Mouse (Mus musculus) large intestine, adult 2 months (tissue): ENCODE measurements around the gene Hoxa3. TPM values are rescaled to one million over a fixed set of nuclear protein-coding genes. Genes with fewer than 3 reads are reported as not detected.

ENCODE experiments used
- DNase-seq: peaks from one replicate; pipeline ENCODE4 v3.0.0-alpha.2; 2012; ENCODE audit warnings: low read depth, low spot score
- WGBS: fragments of 180-500 bp; shearing (Covaris S2); methylation state at CpG from one replicate; pipeline ENCODE4 v1.1.7; 2018; 5-methylcytosine and 5-hydroxymethylcytosine counted together
- polyA plus RNA-seq: library from polyadenylated mRNA; depleted of rRNA; stranded (reverse); fragments of >200 nt; gene quantifications from 2 replicates; pipeline ENCODE4 v1.2.3, GENCODE M21; 2012

Hoxa3 gene
- polyA plus RNA-seq, 1 experiment = 1.6 TPM

DNA sequence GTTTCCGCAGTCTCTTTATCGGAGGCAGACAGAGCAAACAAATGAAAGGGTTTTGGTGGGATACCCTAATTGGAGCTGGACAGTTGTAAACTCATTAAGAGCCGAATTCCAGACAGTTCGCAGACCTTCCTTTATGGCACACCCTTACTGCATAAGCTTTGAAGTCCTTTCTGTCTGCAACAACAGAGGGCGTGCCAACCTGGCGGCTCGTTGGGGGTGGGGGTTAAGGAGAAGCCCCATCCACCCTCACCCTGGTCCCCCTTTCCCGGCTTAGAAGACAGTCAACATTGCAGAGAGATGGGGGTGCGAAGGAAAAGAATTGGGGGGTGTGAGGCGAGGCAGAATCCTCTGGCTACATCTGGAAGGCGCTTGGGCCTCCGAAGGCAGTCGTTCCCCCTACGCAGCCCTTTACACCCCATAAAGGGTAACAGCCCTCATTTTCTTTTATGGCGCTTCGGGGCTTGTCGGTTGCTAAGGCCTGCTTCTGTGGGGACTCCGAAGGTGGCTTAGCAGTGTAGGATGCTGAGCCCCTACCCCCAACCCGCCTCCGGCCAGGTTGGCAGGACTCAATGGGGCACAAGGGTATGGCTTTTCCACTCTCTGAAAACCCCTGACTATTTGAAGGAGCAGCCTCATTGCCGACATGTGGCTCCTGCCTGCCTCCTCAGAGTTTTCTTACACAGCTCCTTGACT lies 9.0 kb upstream of the Hoxa3 start:
- DNase-seq = no peak
- WGBS = 6% methylated on average over 21 of the region's 21 CpGs

DNA sequence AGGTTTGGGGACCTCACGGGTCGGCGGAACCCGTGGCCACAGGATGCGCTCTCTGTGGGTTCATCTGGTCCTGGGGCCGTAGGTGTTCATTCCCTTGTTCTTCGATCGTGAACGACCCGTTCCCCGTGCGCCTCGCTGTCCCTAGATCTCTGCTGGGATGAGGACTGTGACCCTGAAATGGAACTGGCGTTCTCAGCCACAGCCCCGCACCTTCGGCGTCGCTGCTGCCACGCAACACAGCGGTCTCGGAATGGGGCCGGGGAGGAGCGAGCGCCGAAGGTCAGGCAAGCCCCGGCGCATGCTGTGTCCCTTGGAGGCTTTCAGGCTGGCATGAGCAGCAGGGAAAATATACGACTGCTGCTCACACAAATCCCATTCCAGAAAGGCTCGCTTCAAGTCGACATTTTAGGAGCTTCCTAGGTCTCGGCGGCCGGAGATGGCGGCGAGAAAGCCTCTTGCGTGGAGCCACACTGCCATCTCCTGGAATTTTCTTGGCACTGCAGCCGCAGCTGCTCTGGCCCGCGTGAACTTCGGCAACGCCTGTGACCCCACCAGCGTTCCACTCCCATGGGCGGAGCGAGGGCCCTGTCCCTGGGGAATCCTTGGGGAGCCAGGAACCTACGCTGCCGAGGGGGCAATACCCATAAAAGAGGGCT lies 8.3 kb upstream of the Hoxa3 start, which contains the start of gene Hoxa7:
TSS of gene Hoxa7 (minus strand) at position 518 of the 656 bp plus-strand sequence.
- 1% methylated on average over 46 of the region's 46 CpGs for WGBS
- DNase-seq = peak; percentile 86

DNA sequence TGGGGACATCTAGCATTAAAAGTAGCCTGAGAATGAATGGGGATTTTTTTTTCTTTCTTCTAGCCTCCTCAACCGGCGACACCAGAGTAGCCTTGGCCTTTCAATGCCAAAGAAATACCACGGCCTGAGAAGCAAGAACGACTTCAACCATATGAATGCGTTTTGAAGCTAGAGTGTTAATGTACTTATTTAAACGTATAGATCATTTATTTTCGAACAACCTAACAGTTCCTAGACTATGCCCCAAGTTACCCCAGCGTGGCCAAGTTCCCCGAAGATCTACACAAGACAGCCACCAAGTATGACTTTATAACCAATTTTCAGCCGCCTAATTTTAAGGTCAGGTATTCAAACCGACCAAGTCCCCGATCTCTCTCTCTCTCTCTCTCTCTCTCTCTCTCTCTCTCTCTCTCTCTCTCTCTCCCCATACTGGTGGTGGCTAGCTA lies 7.8 kb upstream of the Hoxa3 start:
- WGBS = 13% methylated on average over 12 of the region's 12 CpGs
- DNase-seq = no peak

DNA sequence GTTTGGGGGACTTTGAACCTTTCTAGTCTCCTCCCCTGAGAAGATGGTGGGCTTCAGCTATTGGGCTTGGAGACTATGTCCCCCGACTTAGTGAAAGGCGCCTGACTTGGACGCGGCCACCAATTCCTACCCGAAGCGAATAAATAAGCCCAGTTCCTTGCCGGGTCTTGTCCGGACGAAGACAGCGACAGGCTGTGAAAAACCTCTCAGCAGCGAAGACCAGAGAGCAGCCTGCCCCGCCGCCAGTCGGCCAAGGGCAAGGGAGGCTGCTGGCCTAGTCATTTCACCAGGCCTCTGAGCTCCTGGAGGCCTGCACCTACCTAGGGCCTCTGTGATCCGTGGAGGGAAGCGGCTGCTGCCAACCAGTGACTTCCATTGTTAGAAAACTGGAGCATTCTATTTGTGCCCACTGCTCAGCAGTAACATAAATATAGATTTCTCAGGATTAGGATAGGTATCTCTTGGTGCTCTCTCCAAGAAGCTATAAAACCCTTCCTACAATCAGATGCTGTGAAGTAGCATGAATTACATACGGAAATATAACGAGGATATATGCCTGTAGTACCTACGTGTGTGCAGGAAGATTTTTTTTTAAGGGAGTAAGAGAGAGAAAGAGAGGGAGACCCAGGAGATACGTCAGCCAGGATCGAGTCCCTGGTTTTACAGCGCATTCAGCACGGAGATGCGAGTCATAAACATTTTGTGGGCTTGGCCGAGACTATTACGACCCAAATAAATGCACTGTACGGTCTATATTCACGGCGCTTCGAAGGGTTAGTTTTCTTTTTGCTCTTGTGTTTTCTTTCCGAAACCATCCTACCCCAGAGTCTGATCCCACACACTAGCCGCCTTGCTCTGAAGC lies 7.1 kb upstream of the Hoxa3 start:
- WGBS = 28% methylated on average over 32 of the region's 32 CpGs
- no peak for DNase-seq

DNA sequence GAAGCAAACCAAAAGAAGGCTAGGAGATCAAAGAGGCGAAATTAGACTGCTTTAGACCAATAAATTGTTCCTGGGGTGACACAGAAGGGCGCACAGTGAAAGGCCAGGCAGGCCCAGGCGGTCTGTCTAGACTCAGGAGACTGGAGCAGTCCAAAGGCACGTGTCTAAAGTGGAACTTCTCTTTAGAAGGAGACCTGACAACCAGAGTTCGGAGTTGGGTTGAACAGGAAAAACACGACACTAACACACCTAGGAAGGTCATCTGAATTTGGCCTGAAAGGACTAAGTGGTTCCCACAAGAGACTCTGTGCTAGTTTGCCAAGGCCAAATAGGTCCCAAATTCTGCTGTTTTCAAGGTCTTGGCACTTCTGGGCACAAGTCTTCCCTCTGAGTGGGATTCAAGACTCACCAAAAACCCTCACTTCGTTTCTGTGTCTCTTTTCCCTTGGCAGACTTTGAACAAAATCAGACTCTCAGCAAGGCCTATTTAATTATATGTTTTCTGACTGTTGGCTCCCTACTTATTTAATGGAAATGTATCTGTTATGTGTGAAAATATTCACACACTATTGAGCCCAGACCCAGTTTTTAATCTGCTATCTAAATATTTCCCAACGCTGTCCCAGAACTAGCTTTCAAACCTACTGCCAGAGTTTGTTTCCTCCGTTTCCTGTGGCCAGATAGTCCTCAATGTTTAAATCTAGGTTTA lies 6.3 kb upstream of the Hoxa3 start:
- 42% methylated on average over 9 of the region's 9 CpGs for WGBS
- no peak for DNase-seq

DNA sequence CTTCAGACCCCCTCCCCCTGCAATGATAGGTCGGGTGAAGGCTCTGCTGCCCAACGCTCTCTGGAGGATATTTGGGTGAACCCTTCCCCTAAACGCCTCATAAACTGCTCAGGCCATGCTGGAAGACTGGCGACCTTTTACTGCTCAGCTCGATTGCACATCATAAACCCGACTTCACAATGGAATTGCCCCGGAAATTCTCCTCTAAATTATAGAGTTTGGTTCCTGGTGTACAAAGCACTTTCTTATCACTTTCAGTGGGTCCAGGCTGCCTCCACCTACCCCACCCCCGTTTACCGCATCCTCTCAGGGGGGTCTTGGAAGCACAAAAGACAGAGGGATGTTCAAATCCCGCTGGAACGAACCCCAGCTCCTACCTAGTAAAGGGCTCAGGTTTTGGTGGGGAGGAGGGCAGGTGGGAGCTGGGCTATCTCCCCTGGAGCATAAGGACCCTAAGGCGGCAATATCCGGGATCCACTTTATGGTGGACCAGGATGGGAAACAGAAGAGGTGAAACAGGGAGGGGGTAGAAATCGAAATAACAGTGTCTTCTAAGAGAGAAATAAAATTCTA lies 5.6 kb upstream of the Hoxa3 start:
- DNase-seq = no peak
- WGBS = 31% methylated on average over 14 of the region's 14 CpGs

DNA sequence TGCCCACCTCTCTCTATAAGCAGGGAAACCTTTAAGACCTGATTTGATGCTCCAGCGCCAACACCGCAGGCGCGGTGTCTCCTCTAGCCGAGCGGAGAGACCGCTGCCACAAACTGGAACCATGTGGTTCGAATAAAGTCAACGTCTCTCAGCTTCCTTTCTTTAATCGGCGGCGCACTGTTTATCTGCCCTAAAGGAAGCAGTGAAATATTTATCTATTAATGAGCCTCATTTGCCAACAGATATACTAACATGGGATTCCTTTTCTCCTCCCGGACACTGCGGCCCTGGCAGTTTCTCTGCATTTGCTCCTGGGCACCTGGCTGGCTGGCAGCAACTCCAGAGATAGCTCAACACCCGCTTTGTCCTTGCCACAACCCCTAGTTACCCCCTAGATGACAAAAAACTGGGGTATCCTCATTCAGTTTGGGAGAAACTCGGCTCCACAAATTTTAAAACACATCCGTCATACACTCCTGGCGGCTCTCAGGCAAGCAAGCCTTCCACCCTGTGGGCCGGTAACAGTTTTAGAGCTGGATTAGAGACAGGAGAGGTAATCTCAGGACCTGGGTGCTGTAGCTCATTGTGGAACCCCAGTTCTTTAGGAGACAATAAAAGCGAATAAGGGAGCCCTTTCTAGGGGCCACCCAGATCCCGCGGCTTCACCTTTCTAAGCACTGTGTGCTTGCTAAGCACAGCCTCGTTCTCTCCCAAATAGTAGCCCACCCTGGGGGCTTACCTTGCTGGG lies 4.9 kb upstream of the Hoxa3 start:
- WGBS = 18% methylated on average over 23 of the region's 23 CpGs
- no peak for DNase-seq

DNA sequence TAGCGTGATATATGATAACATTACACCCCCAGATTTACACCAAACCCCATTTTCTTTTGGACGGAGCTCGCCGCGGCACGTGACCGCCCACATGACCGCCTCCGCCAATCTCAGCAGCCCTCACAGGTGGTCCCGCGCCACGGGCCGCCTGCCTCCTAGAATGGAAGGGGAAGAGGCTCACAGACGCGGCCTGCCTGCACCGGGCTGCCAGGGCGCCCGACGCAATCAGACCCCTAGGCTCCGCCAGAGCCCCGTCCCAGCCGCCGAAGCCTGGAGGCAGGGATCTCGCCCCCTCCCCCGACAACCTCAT lies 4.3 kb upstream of the Hoxa3 start:
- WGBS = under 1% methylated on average over 25 of the region's 25 CpGs
- no peak for DNase-seq

DNA sequence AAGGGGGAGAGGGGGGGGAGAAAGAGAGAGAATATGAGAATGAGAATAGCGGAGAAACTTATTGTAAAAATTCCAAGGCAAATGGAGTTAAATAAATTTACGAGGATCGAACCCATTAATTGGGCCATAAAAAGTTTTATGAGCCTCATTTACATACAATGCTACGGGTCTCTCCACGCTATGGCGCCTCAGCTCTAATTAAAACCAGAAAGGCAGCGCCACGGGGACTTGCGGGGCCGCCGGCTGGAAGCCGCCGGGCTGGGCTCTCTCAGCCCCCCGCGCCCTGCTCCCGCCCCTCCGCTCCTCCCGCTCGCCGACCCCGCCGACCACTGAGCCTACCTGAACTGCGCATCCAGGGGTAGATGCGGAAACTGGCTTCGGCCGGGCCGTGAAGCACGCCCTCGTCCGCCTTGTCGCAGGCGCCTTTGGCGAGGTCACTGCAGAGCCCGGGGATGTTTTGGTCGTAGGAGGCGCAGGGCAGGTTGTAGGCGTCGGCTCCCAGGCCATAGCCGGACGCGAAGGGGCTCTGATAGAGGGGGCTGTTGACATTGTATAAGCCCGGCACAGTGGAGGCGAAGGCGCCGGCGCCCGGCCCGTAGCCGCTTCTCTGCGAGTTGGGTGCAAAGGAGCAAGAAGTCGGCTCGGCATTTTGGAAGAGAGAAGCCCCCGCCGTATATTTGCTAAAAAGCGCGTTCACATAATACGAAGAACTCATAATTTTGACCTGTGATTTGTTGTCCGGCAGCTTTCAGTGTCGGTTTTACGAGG lies 3.7 kb upstream of the Hoxa3 start:
- DNase-seq = no peak
- 2% methylated on average over 60 of the region's 60 CpGs for WGBS

DNA sequence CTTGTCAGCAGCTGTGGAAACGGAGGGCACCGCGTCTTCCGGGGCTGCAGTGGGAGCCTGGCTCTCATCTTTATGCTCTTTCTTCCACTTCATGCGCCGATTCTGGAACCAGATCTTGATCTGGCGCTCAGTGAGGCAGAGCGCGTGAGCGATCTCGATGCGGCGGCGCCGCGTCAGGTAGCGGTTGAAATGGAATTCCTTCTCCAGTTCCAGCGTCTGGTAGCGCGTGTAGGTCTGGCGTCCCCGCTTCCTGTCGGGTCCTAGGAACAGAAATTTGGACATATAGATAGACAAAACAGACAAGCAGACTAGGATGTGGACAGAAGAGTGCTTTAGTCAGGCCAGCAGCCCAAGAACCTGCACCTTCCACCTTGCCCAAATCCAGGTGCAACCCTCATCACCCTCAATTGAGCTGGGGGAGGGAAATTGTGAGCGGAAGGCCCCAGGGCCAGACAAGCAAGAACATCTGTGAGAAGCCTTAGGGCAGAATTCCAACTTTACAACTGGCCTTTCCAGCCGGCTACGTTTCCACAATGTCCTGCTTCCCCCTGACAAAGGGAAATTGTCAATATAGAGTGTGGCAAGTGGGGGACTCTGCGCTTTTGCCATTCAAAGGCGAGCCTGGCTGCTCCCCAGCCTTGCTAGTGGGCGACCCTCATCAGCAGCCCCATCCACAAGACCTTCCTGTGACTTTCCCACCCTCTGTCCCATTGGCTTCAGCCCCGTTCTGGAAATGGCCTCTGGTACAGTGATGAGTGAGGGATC lies 2.8 kb upstream of the Hoxa3 start:
- WGBS = 26% methylated on average over 30 of the region's 30 CpGs
- DNase-seq = no peak

DNA sequence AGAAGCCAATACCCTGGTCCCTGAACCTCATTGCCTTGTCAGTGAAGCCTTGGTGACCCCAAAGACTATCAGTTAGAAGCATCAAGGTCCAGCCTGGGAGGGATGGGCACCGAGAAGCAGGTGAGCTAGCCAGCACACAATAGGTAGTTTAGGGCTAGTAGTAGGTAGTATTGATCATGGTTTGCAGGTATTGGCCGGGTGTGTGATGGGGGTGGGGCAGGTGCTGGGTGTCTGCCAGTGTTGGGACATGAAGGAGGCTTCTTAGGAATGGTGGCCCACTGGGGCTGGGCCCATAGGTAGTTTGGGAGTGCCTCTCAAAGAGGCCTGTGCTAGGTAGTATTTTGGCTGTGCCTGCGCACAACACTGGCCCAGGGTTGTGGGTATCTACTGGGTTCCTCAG lies 1.9 kb upstream of the Hoxa3 start:
- no peak for DNase-seq
- 48% methylated on average over 3 of the region's 3 CpGs for WGBS

DNA sequence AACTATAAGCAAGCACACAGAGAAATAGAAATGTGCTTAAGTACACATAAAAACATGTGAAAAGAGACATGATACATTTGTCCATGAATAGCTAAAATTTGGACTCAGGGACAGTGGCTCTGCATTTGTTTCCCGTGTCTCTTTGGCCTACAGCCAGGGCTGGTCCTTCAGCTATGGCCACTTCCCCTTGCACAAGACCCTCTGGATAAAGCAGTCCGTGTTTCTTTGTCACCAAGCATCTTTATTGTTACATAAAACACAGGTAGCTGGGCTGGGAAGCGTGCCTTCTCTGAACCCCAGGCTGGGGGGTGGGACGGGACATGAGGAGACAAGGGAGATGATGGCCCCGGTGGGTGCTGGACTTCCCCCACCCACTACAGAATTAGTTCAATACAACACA lies 1.1 kb upstream of the Hoxa3 start:
- WGBS = 49% methylated on average over 5 of the region's 5 CpGs
- no peak for DNase-seq

DNA sequence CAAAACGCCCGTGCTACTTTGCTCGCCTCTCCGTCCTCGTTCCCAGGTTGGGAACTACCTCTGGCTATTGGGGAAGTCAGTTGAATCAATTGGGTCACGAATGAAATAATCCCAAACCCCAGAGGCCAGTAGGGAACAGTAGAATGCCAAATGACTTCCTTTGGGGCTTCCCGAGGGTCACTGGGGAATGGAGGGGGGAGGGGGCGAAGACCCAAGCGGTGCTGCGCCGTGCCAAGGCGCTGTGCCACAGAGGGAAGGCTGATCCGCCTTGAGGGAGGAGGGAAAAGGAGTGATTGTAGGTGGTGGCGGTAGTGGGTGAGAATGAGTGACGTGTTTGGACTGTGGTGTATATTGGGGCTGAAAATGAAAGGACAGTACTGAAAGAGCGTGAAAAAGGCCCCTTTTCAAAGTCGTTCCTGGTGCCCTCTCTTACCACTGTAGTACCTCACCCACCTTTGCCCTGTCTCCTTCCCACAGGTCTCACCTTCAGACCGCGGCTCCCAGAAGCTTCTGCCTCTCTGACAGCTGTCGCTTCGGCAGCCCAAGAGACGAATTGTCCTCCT lies 499 bp downstream of the Hoxa3 start:
- 20% methylated on average over 22 of the region's 22 CpGs for WGBS
- no peak for DNase-seq

DNA sequence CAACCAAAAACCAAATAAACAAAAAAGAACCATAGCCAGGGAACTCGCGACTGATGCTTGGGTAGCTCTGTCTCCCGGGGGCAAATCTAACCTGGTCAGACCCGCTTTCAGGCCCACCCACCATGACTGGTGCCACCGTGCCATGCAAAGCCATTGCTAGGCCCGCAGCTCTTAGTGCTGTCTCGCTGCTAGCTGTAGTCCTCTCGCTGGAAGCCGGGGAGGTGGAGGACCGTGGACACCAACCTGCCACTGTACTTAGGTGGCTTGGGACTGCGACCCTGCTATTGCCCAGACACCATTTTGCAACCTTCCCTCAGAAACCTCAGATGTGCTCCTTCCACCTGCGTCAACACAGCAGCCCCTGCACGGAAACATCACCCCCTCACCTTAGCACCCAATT lies 1.2 kb downstream of the Hoxa3 start:
- no peak for DNase-seq

DNA sequence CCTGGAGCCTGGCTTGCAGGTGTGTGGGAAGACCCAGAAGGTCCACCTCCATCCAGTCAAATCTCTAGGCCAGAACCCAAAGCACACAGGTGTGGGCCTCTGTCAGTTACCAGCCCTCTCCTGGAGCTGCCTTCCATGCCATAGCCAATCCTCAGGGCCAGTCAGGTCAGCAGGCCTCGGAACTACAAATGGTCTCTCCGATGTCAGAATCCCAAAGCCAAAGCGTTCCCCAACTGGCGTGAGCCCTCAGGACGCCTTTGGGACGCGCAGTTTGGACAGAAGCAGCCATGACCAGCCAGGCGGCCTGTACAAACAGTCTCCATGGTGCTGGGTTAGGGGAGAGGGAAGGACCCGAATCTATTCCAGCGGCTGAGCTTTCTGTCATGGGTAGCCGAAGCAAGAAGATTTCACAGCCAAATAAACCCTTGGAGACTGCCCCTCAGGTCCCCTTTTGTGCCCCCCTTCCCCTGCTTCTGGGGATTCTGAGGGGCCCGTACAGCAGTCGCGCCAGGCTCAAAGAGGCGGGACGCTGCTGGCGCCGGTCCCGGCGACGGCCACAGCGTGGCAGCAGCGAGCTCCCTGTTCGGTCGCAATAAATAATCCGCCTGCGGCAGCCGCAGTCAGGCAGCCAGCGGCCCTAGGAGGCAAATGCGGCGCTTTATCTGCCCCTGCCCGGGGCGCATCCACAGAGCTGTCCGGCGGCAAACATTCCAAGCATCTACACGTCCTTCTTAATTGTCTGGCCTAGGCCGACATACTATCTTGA lies 1.8 kb downstream of the Hoxa3 start:
- DNase-seq = no peak
- WGBS = 3% methylated on average over 37 of the region's 37 CpGs

More for the DNA sequence above, 1.2 kb downstream of the Hoxa3 start:
- 7% methylated on average over 13 of the region's 13 CpGs for WGBS

DNA sequence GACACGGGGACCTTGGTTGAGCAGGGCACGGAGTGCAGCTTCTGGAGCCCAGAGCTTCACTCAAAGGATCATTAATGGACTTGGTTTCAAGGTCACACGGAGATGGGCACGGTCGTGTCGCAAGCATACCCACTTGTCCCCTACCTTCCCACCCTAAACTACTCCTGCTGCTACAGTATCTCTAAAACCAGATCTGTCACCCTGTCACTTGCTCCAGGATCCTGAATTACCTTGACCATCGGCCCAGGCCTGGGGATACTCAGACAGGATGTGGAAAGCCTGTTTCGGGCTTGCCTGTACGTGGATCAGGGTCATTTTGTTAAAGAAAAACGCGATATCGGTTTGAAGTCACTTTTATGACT lies 3.5 kb downstream of the Hoxa3 start:
- WGBS = 44% methylated on average over 12 of the region's 12 CpGs
- no peak for DNase-seq
